Mouse (Mus musculus): ENCODE results near the gene Nlrp6. TPM values are rescaled to one million over a fixed set of nuclear protein-coding genes. Genes with fewer than 3 reads are reported as not detected.
A peak's percentile ranks its signal among the peaks of the same experiment; 100 is the strongest.
"Not testable (repeated sequence)": the region's sequence is repeated elsewhere in the genome, so short reads cannot be mapped to it uniquely, and the experiment has no call there.

Nlrp6 gene
- polyA plus RNA-seq, 1 experiment from 2014 or later = not detected

- no peak for DNase-seq (ENCODE audit: low read depth, low spot score)
- ATAC-seq = no peak
- TF ChIP-seq CTCF (IDR thresholded peaks at IDR 0.05) = no peak
- CTCF ChIA-PET = interaction anchor here (2.0 kb wide), 1 partner anchor 48 kb away, joined by 5 read pairs; no protein-coding TSS in a partner anchor
- in situ Hi-C loops (cut with MboI; ENCODE audit: low pct_unique_long_range_greater_than_20kb) = loop anchor here (5.0 kb wide), 3 partner anchors 57 to 222 kb away; partner anchors contain the start of gene Ifitm3
- POLR2A ChIA-PET = interaction anchor here (0.8 to 1.1 kb wide), 2 partner anchors 12 to 46 kb away, joined by 3 to 5 read pairs; no protein-coding TSS in a partner anchor
- no peaks in the 10 kb centered on the region for H3K27me3 ChIP-seq
Measured at GRCm38 (mm10) chr7:140955342-140955741, 34.6 kb downstream of the Nlrp6 start.

- in situ Hi-C loops (cut with MboI; ENCODE audit: low pct_unique_long_range_greater_than_20kb) = loop anchor here (5.0 kb wide), 3 partner anchors 56 to 221 kb away; partner anchors contain the start of gene Ifitm3
- H3K27me3 ChIP-seq = no peaks in the 10 kb centered on the region
- CTCF ChIA-PET = interaction anchor here (0.7 to 5.1 kb wide), 4 partner anchors 14 to 108 kb away, joined by 3 to 41 read pairs (median 10); partner anchors contain the start of genes Odf3 and Pgghg
- POLR2A ChIA-PET = no interaction called here
- ATAC-seq = peak; percentile 89
- no peak for TF ChIP-seq CTCF (IDR thresholded peaks at IDR 0.05)
- peak; percentile 42 for DNase-seq (ENCODE audit: low read depth, low spot score)
Measured at GRCm38 (mm10) chr7:140955758-140956555, 35.3 kb downstream of the Nlrp6 start, which contains the start of the genes Gm45717 and Ifitm2. Gm45717 (minus strand) TSS chr7:140955937. Ifitm2 (minus strand) TSS chr7:140955987.

- ChIA-PET POLR2A (no interaction called here), CTCF (interaction anchor here (0.7 to 5.1 kb wide), 4 partner anchors 15 to 108 kb away, joined by 3 to 41 read pairs (median 10); partner anchors contain the start of genes Odf3 and Pgghg)
- DNase-seq (ENCODE audit: low read depth, low spot score) (no peak), ATAC-seq (no peak)
- no peak for TF ChIP-seq CTCF (IDR thresholded peaks at IDR 0.05)
- H3K27me3 ChIP-seq = no peaks in the 10 kb centered on the region
- in situ Hi-C loops (cut with MboI; ENCODE audit: low pct_unique_long_range_greater_than_20kb) = loop anchor here (5.0 kb wide), 3 partner anchors 56 to 221 kb away; partner anchors contain the start of gene Ifitm3
Measured at GRCm38 (mm10) chr7:140956556-140956869, 35.8 kb downstream of the Nlrp6 start.

GRCm38 (mm10) chr7:140959181-140959901 is 38.6 kb downstream of the Nlrp6 start:
- ATAC-seq (no peak), DNase-seq (ENCODE audit: low read depth, low spot score) (no peak)
- ChIA-PET CTCF (interaction anchor here (0.7 to 5.1 kb wide), 27 partner anchors 8 to 217 kb away, joined by 3 to 41 read pairs (median 5); partner anchors contain the start of genes Ifitm5, Pgghg and Scgb1c1), POLR2A (no interaction called here)
- in situ Hi-C loops (cut with MboI; ENCODE audit: low pct_unique_long_range_greater_than_20kb) = loop anchor here (5.0 kb wide), 3 partner anchors 53 to 218 kb away; partner anchors contain the start of gene Ifitm3
- no peak for TF ChIP-seq CTCF (IDR thresholded peaks at IDR 0.05)
- H3K27me3 ChIP-seq = no peaks in the 10 kb centered on the region

- in situ Hi-C loops (cut with MboI; ENCODE audit: low pct_unique_long_range_greater_than_20kb) = no loop called here
- CTCF ChIA-PET = interaction anchor here (0.7 to 5.1 kb wide), 19 partner anchors 8 to 216 kb away, joined by 3 to 41 read pairs (median 5); partner anchors contain the start of genes Pgghg and Scgb1c1
- POLR2A ChIA-PET = no interaction called here
- no peaks in the 10 kb centered on the region for H3K27me3 ChIP-seq
- TF ChIP-seq CTCF (IDR thresholded peaks at IDR 0.05) = no peak
- DNase-seq (ENCODE audit: low read depth, low spot score) (no peak), ATAC-seq (no peak)
Measured at GRCm38 (mm10) chr7:140960026-140960425, 39.3 kb downstream of the Nlrp6 start.

- CTCF ChIA-PET = no interaction called here
Measured at GRCm38 (mm10) chr7:140961416-140961815, 40.7 kb downstream of the Nlrp6 start.

GRCm38 (mm10) chr7:140962733-140963132 is 42.0 kb downstream of the Nlrp6 start:
- in situ Hi-C loops (cut with MboI; ENCODE audit: low pct_unique_long_range_greater_than_20kb) = no loop called here
- ATAC-seq (no peak), DNase-seq (ENCODE audit: low read depth, low spot score) (no peak)
- TF ChIP-seq CTCF (IDR thresholded peaks at IDR 0.05) = no peak
- POLR2A ChIA-PET = interaction anchor here (0.6 kb wide), 1 partner anchor 713 kb away, joined by 3 read pairs; no protein-coding TSS in a partner anchor
- H3K27me3 ChIP-seq = no peaks in the 10 kb centered on the region
- CTCF ChIA-PET = no interaction called here

More at GRCm38 (mm10) chr7:140961416-140961815, 40.7 kb downstream of the Nlrp6 start:
- H3K27me3 ChIP-seq = no peaks in the 10 kb centered on the region
- POLR2A ChIA-PET = interaction anchor here (0.5 kb wide), 1 partner anchor 243 kb away, joined by 3 read pairs; no protein-coding TSS in a partner anchor
- TF ChIP-seq CTCF (IDR thresholded peaks at IDR 0.05) = no peak
- DNase-seq (ENCODE audit: low read depth, low spot score) = no peak
- no peak for ATAC-seq
- in situ Hi-C loops (cut with MboI; ENCODE audit: low pct_unique_long_range_greater_than_20kb) = no loop called here

- H3K27me3 ChIP-seq = no peaks in the 10 kb centered on the region
- TF ChIP-seq CTCF (IDR thresholded peaks at IDR 0.05) = no peak
Measured at GRCm38 (mm10) chr7:140966921-140967320, 46.2 kb downstream of the Nlrp6 start, which contains the start of gene Ifitm1. Ifitm1 (plus strand) TSS chr7:140967221.

GRCm38 (mm10) chr7:140967862-140968591 is 47.3 kb downstream of the Nlrp6 start:
- H3K27me3 ChIP-seq = no peaks in the 10 kb centered on the region
- CTCF ChIA-PET = interaction anchor here (1.0 to 1.9 kb wide), 3 partner anchors 8 to 41 kb away, joined by 3 to 5 read pairs (median 5); no protein-coding TSS in a partner anchor
- in situ Hi-C loops (cut with MboI; ENCODE audit: low pct_unique_long_range_greater_than_20kb) = no loop called here
- DNase-seq (ENCODE audit: low read depth, low spot score) (no peak), ATAC-seq (no peak)
- POLR2A ChIA-PET = no interaction called here
- no peak for TF ChIP-seq CTCF (IDR thresholded peaks at IDR 0.05)

More at GRCm38 (mm10) chr7:140966921-140967320, 46.2 kb downstream of the Nlrp6 start, which contains the start of gene Ifitm1:
- no peak for ATAC-seq
- in situ Hi-C loops (cut with MboI; ENCODE audit: low pct_unique_long_range_greater_than_20kb) = no loop called here
- ChIA-PET CTCF (interaction anchor here (1.1 kb wide), 2 partner anchors 7 to 41 kb away, joined by 3 to 5 read pairs; no protein-coding TSS in a partner anchor), POLR2A (no interaction called here)
- no peak for DNase-seq (ENCODE audit: low read depth, low spot score)

- CTCF ChIA-PET = interaction anchor here (1.1 to 1.9 kb wide), 2 partner anchors 9 to 40 kb away, joined by 5 read pairs; no protein-coding TSS in a partner anchor
- ATAC-seq; DNase-seq (ENCODE audit: low read depth, low spot score); in situ Hi-C loops (cut with MboI; ENCODE audit: low pct_unique_long_range_greater_than_20kb); POLR2A ChIA-PET; H3K27me3 ChIP-seq: not testable (repeated sequence)
Measured at GRCm38 (mm10) chr7:140968710-140969109, 48.0 kb downstream of the Nlrp6 start.
